Mouse (Mus musculus) thymus, postnatal 10 days (tissue): ENCODE results near the gene Bpifa5.

Experiments used
- DNase-seq, 2 experiments: peaks; one replicate each; pipeline ENCODE4 v3.0.0; 2021; ENCODE audit warnings: low spot score in 2 of 2

The Bpifa5 gene

DNA sequence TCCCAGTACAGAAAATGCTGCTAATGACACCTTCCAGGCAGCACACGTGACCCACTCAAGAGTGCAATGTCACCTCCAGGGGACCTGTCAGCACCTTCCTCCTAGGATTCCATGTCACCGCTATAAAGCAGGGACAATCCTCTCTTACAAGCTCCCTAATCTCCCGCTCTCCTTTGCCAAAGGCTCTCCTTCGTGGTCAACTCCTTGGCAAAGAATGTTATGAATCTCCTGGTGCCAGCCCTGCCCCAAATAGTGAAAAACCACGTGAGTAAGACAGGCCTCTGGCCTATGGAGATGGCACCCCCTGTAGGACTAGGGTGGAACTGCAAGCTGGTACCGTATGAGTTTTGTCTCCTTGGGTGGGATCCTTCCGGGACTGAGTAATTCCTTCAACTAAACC lies 44.5 kb downstream of the Bpifa5 start:
- peak in 1 of 2 experiments; percentile 16 for DNase-seq

DNA sequence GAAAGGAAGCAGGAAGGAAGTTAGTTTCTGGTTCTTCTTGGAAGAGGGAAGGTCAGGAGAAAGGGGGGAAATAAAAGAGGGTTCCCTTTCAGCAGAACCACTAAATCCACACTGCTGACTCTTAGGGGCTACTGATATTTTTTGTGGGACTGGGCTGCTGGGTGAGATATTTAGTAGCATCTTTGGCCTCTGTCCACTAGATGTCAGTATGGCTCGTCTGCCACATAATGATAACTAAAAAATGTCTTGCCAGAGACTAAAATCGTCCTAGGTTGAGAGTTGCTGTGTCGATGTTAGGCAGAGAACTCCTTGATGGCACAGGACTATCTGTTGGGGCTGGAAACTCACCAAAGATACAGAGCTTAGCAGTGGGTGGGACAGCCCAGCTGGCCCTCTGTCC lies 46.7 kb downstream of the Bpifa5 start:
- no peak for DNase-seq

DNA sequence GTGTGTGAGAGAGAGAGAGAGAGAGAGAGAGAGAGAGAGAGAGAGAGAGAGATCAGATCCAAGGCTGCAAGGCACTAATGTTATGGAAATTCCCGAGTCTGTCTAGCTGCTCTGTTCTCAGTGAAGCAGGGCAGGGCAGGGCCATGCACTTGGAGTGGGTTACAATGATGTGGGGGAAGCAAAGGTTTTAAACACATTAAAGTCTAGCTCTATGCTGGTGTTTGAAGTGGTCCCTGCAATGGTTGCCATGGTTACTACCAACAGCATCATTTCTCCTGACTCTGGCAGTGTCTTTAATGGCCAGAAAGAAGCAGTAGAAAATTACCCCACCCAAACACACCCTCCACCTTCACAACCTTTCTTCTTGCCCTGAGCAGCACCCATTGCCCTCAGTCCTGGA lies 48.7 kb downstream of the Bpifa5 start:
- DNase-seq, result no peak

DNA sequence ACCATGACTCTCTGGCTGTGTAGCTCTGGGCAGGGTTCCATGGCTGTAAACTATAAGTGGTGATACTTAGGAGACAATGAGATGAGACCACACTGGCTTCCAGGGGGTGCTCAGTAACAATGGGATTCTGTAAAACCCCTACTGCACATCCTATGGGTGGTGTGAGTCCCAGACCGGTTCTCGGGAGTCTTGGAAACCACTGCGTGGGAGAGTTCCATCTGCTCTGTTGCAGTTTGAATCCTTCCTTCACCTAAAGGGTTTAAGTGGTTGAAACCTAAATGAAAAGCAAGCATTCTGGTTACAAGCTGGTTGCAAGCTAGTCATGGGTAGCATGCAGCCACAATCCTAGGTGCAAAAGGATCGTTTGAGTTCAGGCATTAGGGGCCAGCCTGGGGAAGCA lies 49.5 kb downstream of the Bpifa5 start:
- no peak for DNase-seq

DNA sequence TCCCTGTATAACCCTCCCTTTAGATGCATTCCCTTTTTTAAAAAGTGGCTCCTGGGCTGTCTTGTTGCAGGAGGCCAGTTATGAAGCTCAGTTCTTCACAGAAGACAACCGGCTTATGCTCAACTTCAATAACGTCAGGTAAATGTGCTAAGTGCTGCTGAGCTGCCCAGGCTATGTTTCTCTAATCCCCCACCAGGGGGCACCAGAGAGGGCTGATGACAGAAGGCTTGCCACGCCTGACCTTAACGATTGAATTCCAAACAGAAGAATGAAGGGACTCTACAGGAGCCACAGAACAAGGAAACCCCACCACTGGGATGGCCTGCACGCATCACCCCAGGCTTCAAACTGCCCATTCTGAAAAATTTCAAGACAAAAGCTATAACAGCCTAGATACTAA lies 52.8 kb downstream of the Bpifa5 start:
- peak; percentile 12 to 77 for DNase-seq
